Mouse (Mus musculus) brain, embryonic 14.5 days (tissue): Measurements from ENCODE around the gene Tbc1d13.

Experiments
- CTCF ChIP-seq: fragments of 200-500 bp; IDR thresholded peaks from 2 replicates; pipeline ENCODE4 v1.5.1; 2012; ENCODE audit warnings: inconsistent platforms, mild to moderate bottlenecking, moderate library complexity, borderline replicate concordance; ENCODE audit not compliant: insufficient read depth, insufficient read length; ENCODE audit errors: extremely low read depth
- POLR2A ChIP-seq: fragments of 200-500 bp; IDR thresholded peaks from 2 replicates; pipeline ENCODE4 v1.6.1; 2012; ENCODE audit warnings: mild to moderate bottlenecking, inconsistent platforms, borderline replicate concordance; ENCODE audit not compliant: poor library complexity, insufficient read depth, insufficient read length, severe bottlenecking; ENCODE audit errors: extremely low read depth

GRCm38 (mm10) chr2:30112564-30112963 lies 21.0 kb upstream of the Tbc1d13 start:
- TF ChIP-seq CTCF, result no peak
- no peak for TF ChIP-seq POLR2A
